Mouse (Mus musculus) forebrain, embryonic 11.5 days (tissue): ENCODE data around the gene Gnao1. TPM values are rescaled to one million over a fixed set of nuclear protein-coding genes. Genes with fewer than 3 reads are reported as not detected.

ENCODE experiments used
- ATAC-seq: fragments of 200-750 bp; cut with Nextera tagmentation; replicated peaks from 2 replicates; pipeline ENCODE4 v1.8.0; 2017; ENCODE audit warnings: moderate TSS enrichment; ENCODE audit not compliant: low FRiP score
- DNase-seq: peaks from one replicate; pipeline ENCODE4 v3.0.0-alpha.2; 2017; ENCODE audit warnings: low spot score
- H3K27ac ChIP-seq: fragments of 300-500 bp; sonication (generic); 2 replicates; pipeline ENCODE4 v1.5.1; 2014; ENCODE audit warnings: low read depth, low read length
- H3K27me3 ChIP-seq: fragments of 300-500 bp; sonication (generic); 2 replicates; pipeline ENCODE4 v1.6.1; 2014; ENCODE audit warnings: mild to moderate bottlenecking, low read length, mixed read lengths; ENCODE audit not compliant: control insufficient read depth, insufficient read depth
- H3K36me3 ChIP-seq: fragments of 300-500 bp; sonication (generic); 2 replicates; pipeline ENCODE4 v1.6.1; 2014; ENCODE audit warnings: mild to moderate bottlenecking, low read length, moderate library complexity, mixed read lengths; ENCODE audit not compliant: control insufficient read depth, insufficient read depth
- H3K4me1 ChIP-seq: fragments of 300-500 bp; sonication (generic); replicated peaks from 2 replicates; pipeline ENCODE4 v1.6.1; 2014; ENCODE audit warnings: low read length, mixed read lengths; ENCODE audit not compliant: control insufficient read depth, insufficient read depth
- H3K4me2 ChIP-seq: fragments of 300-500 bp; sonication (generic); 2 replicates; pipeline ENCODE4 v1.6.1; 2014; ENCODE audit warnings: low read depth, mild to moderate bottlenecking, low read length, moderate library complexity, mixed read lengths; ENCODE audit not compliant: severe bottlenecking
- H3K4me3 ChIP-seq: fragments of 300-500 bp; sonication (generic); 2 replicates; pipeline ENCODE4 v1.5.1; 2014; ENCODE audit warnings: low read depth, low read length
- H3K9ac ChIP-seq: fragments of 300-500 bp; sonication (generic); 2 replicates; pipeline ENCODE4 v1.6.1; 2014; ENCODE audit warnings: low read length
- H3K9me3 ChIP-seq: fragments of 300-500 bp; sonication (generic); 2 replicates; pipeline ENCODE4 v1.6.1; 2016; ENCODE audit warnings: low read length, mixed read lengths; ENCODE audit not compliant: control insufficient read depth
- WGBS: fragments of 180-500 bp; shearing (Covaris S2); extraction: QIAGEN DNeasy Blood & Tissue Kit; methylation state at CpG from one replicate; pipeline ENCODE4 v1.1.7; 2014; 5-methylcytosine and 5-hydroxymethylcytosine counted together
- polyA plus RNA-seq: library from polyadenylated mRNA; unstranded; fragments of >200 nt; fragmentation: Nextera tagmentation; extraction: Ambion mirVana; gene quantifications from 2 replicates; pipeline ENCODE4 v1.2.1, GENCODE M21; 2014

Gnao1 gene
- polyA plus RNA-seq, 1 experiment from 2014 or later, result 45.5 TPM

DNA sequence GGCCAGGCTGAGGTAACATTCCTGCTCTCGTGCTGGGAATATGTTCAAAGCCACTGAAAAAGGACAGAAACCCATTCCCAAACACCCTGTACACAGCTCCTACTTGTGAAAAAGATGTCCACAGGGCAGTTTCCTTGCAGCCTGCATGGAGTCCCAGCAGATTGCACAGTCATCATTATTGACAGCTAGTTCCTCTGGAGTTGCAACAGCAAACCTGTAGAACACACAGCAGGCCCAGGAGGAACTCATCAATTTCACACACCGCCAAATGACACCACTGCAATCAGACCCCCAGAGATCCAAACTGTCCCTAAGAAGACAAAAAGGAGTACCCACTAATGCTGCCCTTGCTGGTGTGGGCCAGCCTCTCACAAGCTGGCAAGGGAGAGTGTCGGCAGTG, 175.0 kb downstream of the Gnao1 start:
- H3K4me2 ChIP-seq, result no peak overlapping the region
- DNase-seq, result no peak
- no peak overlapping the region for H3K27ac ChIP-seq
- H3K4me3 ChIP-seq, result no peak overlapping the region
- no peak for ATAC-seq
- H3K4me1 ChIP-seq, result no peaks in the 10 kb centered on the region
- H3K27me3 ChIP-seq, result no peaks in the 10 kb centered on the region
- no peak overlapping the region for H3K9ac ChIP-seq
- peaks cover under 1% of the 10 kb centered on the region; the same call in 1 of the 2 replicates for H3K36me3 ChIP-seq
- no peaks in the 10 kb centered on the region for H3K9me3 ChIP-seq
- 95% methylated on average over 3 of the region's 3 CpGs for WGBS

- WGBS, result 95% methylated on average over 4 of the region's 4 CpGs
- no peak overlapping the region for H3K27ac ChIP-seq
- no peaks in the 10 kb centered on the region; the same call in 1 of the 2 replicates for H3K9me3 ChIP-seq
- H3K4me2 ChIP-seq, result no peak overlapping the region
- ATAC-seq, result no peak
- H3K27me3 ChIP-seq, result no peaks in the 10 kb centered on the region
- peaks cover 2% of the 10 kb centered on the region; the same call in 1 of the 2 replicates for H3K36me3 ChIP-seq
- H3K4me3 ChIP-seq, result no peak overlapping the region
- H3K9ac ChIP-seq, result no peak overlapping the region
- no peak for DNase-seq
- H3K4me1 ChIP-seq, result no peaks in the 10 kb centered on the region
Observed at GRCm38 (mm10) chr8:93989739-93990138, 180.0 kb downstream of the Gnao1 start.

- Histone ChIP-seq H3K9ac (no peak overlapping the region), H3K27ac (no peak overlapping the region), H3K4me1 (no peaks in the 10 kb centered on the region), H3K36me3 (peaks cover 2% of the 10 kb centered on the region; the same call in 1 of the 2 replicates), H3K27me3 (no peaks in the 10 kb centered on the region), H3K4me2 (no peak overlapping the region), H3K9me3 (no peaks in the 10 kb centered on the region), H3K4me3 (no peak overlapping the region)
- no peak for DNase-seq
- whole genome bisulfite sequencing, result 88% methylated on average over 2 of the region's 2 CpGs
- no peak for ATAC-seq
Observed at GRCm38 (mm10) chr8:93998961-93999360, 189.2 kb downstream of the Gnao1 start.

DNA sequence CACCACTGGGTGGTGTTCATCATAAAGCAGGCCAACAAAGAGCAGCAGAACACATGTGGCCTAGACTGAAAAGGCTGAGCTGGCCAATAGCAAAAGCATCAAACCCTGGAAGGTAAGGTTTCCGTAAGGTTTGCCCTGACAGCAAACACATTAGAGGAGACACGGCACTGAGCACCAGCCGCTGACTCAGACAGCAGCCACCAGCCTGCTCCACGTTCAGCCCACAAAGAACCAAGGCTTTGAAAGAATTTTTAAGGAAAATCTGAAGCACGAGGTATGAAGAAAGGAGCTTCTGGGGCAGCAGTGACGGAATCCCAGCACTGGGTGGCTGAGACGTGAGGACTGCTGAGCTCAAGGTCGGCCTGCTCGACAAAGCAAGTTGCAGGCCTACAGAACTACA, 194.4 kb downstream of the Gnao1 start:
- Histone ChIP-seq H3K9ac (no peak overlapping the region), H3K4me3 (no peak overlapping the region), H3K36me3 (no peaks in the 10 kb centered on the region; the same call in 1 of the 2 replicates), H3K9me3 (no peaks in the 10 kb centered on the region), H3K4me1 (no peaks in the 10 kb centered on the region), H3K27me3 (no peaks in the 10 kb centered on the region), H3K4me2 (no peak overlapping the region), H3K27ac (no peak overlapping the region)
- DNase-seq (no peak), ATAC-seq (no peak)
- WGBS, result 89% methylated on average over 9 of the region's 9 CpGs

DNA sequence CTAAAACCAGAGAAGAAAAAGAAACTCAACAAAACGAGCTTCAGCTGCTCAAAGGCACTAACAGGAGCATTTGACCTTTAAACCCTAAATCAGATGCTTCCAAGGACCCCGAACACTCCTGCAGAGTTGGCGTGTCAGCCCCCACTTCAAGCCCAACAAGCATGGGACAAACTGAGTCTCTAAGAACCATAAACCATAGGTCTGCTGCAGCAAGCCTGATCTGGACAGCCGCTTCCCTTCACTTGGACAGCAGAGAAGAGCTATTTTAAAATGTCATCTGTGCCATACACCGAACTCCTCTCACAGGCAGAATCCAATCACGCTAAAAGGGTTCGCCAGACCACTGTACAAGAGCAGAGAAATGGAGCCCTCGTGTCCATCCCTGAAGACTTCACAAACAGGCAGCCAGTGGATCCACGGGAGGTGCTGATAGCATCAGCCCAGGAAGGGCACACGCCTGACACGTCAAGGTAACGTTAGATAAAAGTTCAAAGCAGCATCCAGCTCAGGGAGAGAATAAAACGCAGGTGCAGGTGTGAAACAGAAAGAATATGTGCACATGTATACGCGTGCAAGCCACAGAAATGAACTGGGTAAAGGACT, 199.6 kb downstream of the Gnao1 start:
- Histone ChIP-seq H3K4me1 (peaks cover 13% of the 10 kb centered on the region; the same call in 1 of the 2 replicates), H3K4me2 (no peak overlapping the region)
- DNase-seq, result no peak

GRCm38 (mm10) chr8:94010101-94010705, 200.4 kb downstream of the Gnao1 start:
- no peaks in the 10 kb centered on the region for H3K9me3 ChIP-seq
- no peak overlapping the region for H3K27ac ChIP-seq
- no peak overlapping the region for H3K4me3 ChIP-seq
- H3K36me3 ChIP-seq, result no peaks in the 10 kb centered on the region
- H3K4me1 ChIP-seq, result peaks cover 13% of the 10 kb centered on the region; the same call in 1 of the 2 replicates
- H3K27me3 ChIP-seq, result no peaks in the 10 kb centered on the region
- H3K9ac ChIP-seq, result no peak overlapping the region; the same call in 1 of the 2 replicates
- no peak for DNase-seq
- H3K4me2 ChIP-seq, result peak overlapping the region; percentile 9; the same call in 1 of the 2 replicates
- WGBS, result 42% methylated on average over 2 of the region's 2 CpGs
- no peak for ATAC-seq

More for the DNA sequence above, 199.6 kb downstream of the Gnao1 start:
- ATAC-seq, result no peak
- Histone ChIP-seq H3K27ac (no peak overlapping the region), H3K9me3 (no peaks in the 10 kb centered on the region), H3K9ac (no peak overlapping the region), H3K4me3 (no peak overlapping the region), H3K36me3 (no peaks in the 10 kb centered on the region), H3K27me3 (no peaks in the 10 kb centered on the region)
- 65% methylated on average over 15 of the region's 15 CpGs for WGBS

DNA sequence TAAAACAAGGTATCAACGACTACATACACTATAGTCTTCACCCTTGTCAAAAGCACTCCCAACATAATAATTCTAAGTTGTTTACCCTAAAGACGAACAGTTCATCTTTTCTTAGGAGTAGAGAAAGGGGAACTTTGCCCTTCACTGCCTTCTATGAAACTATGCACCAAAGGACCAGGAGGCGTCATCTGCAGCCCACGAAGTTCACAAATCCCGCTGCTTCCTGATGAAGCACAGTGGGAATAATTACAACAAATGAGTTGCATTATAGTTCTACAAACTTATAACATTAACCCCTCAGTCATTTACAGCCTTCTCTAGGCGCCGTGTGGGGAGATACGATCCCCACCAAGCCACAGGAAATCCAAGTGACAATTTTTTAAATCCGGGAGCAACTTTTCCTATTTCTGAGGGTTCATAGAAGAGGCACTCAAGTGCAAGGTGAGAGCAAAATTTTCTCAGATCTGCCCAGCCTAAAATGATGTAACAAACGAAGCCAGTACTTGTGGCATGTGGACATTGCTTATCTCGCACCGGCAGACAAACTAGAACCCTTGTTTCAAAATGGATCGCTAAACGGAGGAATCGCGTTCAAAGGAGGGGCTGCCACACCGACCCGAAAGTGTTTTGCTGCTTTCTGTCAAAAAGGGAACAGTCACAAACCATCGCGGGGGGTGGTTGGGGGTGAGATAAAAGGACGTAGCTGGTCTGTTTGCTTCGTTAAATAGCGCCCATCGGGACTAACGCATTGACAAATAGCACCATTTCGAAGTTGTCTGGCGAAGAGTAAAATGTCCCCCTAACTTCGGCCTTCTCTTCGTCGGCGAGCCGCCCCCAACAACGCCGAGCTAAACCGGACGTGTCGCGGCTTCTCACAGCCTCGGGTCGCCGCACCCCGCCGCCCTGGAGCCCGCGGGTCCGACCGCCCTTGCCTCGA, 201.6 kb downstream of the Gnao1 start:
- peaks cover 13% of the 10 kb centered on the region; the same call in 1 of the 2 replicates for H3K4me1 ChIP-seq
- DNase-seq (no peak), ATAC-seq (no peak)
- peak overlapping the region; percentile 98 for H3K9ac ChIP-seq
- WGBS, result 4% methylated on average over 48 of the region's 48 CpGs
- H3K36me3 ChIP-seq, result no peaks in the 10 kb centered on the region
- peak overlapping the region; percentile 91; the same call in 1 of the 2 replicates for H3K27ac ChIP-seq
- H3K4me2 ChIP-seq, result peak overlapping the region; percentile 56
- peak overlapping the region; percentile 89 for H3K4me3 ChIP-seq
- no peaks in the 10 kb centered on the region for H3K27me3 ChIP-seq
- no peaks in the 10 kb centered on the region for H3K9me3 ChIP-seq
